Mouse (Mus musculus): ENCODE data around the gene Vwa8.

DNA sequence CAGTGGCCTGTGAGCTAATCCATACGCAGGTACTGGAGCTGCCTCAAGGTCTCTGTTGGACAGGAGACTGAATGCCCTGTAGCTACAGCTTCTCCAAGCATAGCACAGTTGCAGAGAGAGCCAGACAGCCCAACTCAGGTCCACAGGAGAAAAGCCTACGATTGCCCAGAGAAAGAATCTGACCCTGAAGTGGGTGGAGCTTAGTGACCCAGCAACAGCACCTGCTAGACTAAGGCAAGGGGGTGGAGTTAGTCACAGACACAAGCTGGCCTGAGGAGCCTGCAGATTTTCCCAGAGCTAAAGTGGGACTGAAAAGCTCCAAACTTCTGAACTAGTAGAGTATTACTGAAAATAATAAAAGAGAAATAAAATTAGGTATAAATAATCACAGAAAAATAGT is 21.2 kb downstream of the Vwa8 start:
- no peak for TF ChIP-seq MYOD1 (IDR thresholded peaks at IDR 0.05; ENCODE audit: control insufficient read depth, insufficient read length, low read depth)
- TF ChIP-seq CEBPB (IDR thresholded peaks at IDR 0.05; ENCODE audit: low read depth): no peak
- TF ChIP-seq CTCF (IDR thresholded peaks at IDR 0.05; ENCODE audit: control insufficient read depth, insufficient read depth, insufficient read length): no peak
- no peak for TF ChIP-seq USF1 (IDR thresholded peaks at IDR 0.05; ENCODE audit: low read depth)
- no peak for TF ChIP-seq MAX (IDR thresholded peaks at IDR 0.05)
- TF ChIP-seq FOSL1 (IDR thresholded peaks at IDR 0.05; ENCODE audit: insufficient read depth, low read length, poor library complexity, severe bottlenecking): no peak
- no peak for TF ChIP-seq MYOG (IDR thresholded peaks at IDR 0.05; ENCODE audit: control insufficient read depth, extremely low read depth, insufficient read length)
